Mouse (Mus musculus): ENCODE data around the gene Iqcf1. TPM values are rescaled to one million over a fixed set of nuclear protein-coding genes. Genes with fewer than 3 reads are reported as not detected.

Iqcf1 gene
- polyA plus RNA-seq, 1 experiment, result not detected

DNA sequence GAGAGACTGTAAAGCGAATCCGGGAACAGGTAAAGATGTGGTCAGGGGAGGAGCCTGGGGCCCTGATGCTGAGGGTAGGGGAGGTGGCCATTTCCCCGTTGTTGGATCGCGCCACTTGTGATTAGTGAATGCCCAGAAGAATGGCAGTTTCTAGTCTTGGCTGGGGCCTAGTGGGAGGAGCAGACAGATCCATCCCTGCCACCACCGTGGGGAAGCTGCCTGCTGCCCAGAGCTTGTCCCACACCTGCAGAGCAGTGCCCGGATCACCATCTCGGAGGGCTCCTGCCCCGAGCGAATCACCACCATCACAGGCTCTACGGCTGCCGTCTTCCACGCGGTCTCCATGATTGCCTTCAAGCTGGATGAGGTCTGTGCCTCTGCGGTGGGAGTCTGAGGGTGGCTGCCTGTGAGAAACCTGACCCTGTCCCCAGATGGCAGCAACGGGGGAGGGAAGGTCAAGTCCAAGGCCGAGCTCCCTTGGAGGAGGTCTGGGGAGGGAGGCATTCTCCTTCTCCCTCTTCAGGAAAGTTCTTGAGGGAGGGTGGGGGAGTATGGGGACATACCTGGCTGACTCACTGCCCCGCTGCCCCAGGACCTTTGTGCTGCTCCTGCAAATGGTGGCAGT lies 39.3 kb upstream of the Iqcf1 start:
- peaks cover 6% of the 10 kb centered on the region; the same call in 1 of the 2 replicates for H3K27me3 ChIP-seq (ENCODE audit: control insufficient read depth, insufficient read depth, low read length)
- H3K36me3 ChIP-seq (ENCODE audit: control insufficient read depth, insufficient read depth, low read length), result no peaks in the 10 kb centered on the region
- no peak for DNase-seq (ENCODE audit: low read depth in 1 of 2, low spot score in 2 of 2)
- no peak for TF ChIP-seq CTCF (IDR thresholded peaks at IDR 0.05; ENCODE audit: extremely low read depth, insufficient read depth, insufficient read length, insufficient replicate concordance)
- TF ChIP-seq POLR2A (IDR thresholded peaks at IDR 0.05; ENCODE audit: low read depth, low read length), result no peak
- no peak overlapping the region for H3K4me3 ChIP-seq (ENCODE audit: extremely low read depth, insufficient read depth, insufficient read length)
- WGBS, result 93% methylated on average over 18 of the region's 18 CpGs
- no peak overlapping the region for H3K27ac ChIP-seq (ENCODE audit: insufficient read depth, low read length)
- peaks cover 10% of the 10 kb centered on the region for H3K4me1 ChIP-seq (ENCODE audit: control insufficient read depth, insufficient read depth, insufficient read length)

DNA sequence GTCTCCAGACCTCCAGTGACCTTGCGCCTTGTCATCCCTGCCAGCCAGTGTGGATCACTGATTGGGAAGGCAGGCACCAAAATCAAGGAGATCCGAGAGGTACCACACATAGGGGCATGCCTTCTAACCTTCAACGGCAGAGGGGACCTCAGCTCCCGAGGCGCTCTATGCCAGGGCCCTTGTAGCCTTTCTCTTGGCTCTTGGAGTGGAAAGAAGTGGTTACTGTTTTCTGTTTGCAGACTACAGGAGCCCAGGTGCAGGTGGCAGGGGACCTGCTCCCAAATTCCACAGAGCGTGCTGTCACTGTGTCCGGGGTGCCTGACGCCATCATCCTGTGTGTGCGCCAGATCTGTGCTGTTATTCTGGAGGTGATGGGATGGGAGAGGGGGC lies 38.7 kb upstream of the Iqcf1 start:
- no peak for TF ChIP-seq CTCF (IDR thresholded peaks at IDR 0.05; ENCODE audit: extremely low read depth, insufficient read depth, insufficient read length, insufficient replicate concordance)
- no peak for TF ChIP-seq POLR2A (IDR thresholded peaks at IDR 0.05; ENCODE audit: low read depth, low read length)
- Histone ChIP-seq H3K27me3 (ENCODE audit: control insufficient read depth, insufficient read depth, low read length) (peaks cover 6% of the 10 kb centered on the region; the same call in 1 of the 2 replicates), H3K4me1 (ENCODE audit: control insufficient read depth, insufficient read depth, insufficient read length) (peaks cover 12% of the 10 kb centered on the region), H3K4me3 (ENCODE audit: extremely low read depth, insufficient read depth, insufficient read length) (no peak overlapping the region), H3K27ac (ENCODE audit: insufficient read depth, low read length) (no peak overlapping the region), H3K36me3 (ENCODE audit: control insufficient read depth, insufficient read depth, low read length) (no peaks in the 10 kb centered on the region)
- DNase-seq (ENCODE audit: low read depth in 1 of 2, low spot score in 2 of 2), result no peak
- 96% methylated on average over 9 of the region's 9 CpGs for WGBS

DNA sequence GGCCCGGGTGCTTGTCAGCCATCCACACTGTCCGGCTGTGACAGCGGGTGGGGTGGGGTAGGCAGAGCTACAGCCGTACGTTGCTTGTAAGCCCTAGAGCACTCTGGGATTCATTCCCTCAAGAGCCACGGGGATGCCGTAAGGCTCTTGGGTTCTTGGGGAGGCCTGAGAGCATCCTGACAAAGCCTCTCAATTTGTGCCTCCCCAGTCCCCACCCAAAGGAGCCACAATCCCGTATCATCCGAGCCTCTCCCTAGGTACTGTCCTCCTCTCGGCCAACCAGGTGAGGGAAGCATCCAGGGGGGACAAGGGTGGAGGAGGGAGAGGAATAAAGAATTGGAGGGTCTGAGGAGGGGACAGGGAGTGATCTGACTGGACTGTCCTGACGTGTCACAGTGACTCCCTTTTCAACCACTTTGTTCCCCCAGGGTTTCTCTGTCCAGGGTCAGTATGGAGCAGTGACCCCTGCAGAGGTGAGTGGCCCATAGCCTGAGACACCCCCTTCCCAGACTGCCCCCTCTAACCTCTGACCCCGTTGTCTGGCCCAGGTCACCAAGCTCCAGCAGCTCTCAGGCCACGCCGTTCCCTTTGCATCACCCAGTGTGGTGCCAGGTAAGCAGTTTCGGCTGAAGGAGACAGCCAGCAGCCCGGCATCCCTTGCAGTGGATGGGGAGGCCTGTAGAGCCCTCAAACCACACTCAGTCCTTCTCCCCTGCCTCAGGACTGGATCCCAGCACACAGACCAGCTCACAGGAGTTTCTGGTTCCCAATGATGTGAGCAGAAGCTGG lies 37.9 kb upstream of the Iqcf1 start:
- peaks cover 6% of the 10 kb centered on the region; the same call in 1 of the 2 replicates for H3K27me3 ChIP-seq (ENCODE audit: control insufficient read depth, insufficient read depth, low read length)
- WGBS, result 94% methylated on average over 16 of the region's 16 CpGs
- no peak for DNase-seq (ENCODE audit: low read depth in 1 of 2, low spot score in 2 of 2)
- H3K4me3 ChIP-seq (ENCODE audit: extremely low read depth, insufficient read depth, insufficient read length), result no peak overlapping the region
- no peak overlapping the region for H3K27ac ChIP-seq (ENCODE audit: insufficient read depth, low read length)
- no peak for TF ChIP-seq CTCF (IDR thresholded peaks at IDR 0.05; ENCODE audit: extremely low read depth, insufficient read depth, insufficient read length, insufficient replicate concordance)
- no peak for TF ChIP-seq POLR2A (IDR thresholded peaks at IDR 0.05; ENCODE audit: low read depth, low read length)
- H3K36me3 ChIP-seq (ENCODE audit: control insufficient read depth, insufficient read depth, low read length), result no peaks in the 10 kb centered on the region
- H3K4me1 ChIP-seq (ENCODE audit: control insufficient read depth, insufficient read depth, insufficient read length), result peaks cover 12% of the 10 kb centered on the region

DNA sequence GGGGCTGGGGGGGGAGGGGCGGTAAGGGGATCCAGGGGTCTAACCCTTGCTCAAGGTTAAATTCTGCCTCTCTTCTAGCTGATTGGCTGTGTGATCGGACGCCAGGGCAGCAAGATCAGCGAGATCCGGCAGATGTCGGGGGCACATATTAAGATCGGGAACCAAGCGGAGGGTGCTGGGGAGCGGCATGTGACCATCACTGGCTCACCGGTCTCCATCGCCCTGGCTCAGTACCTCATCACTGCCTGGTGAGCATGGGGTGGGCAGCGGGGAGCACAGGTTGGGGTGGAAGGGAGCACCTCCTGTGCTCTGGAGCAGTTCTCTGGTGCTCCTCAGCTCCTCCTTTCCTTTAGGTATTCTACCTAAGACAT lies 37.4 kb upstream of the Iqcf1 start:
- DNase-seq (ENCODE audit: low read depth in 1 of 2, low spot score in 2 of 2), result no peak
- Histone ChIP-seq H3K4me1 (ENCODE audit: control insufficient read depth, insufficient read depth, insufficient read length) (peaks cover 12% of the 10 kb centered on the region), H3K27ac (ENCODE audit: insufficient read depth, low read length) (no peak overlapping the region), H3K27me3 (ENCODE audit: control insufficient read depth, insufficient read depth, low read length) (peaks cover 6% of the 10 kb centered on the region; the same call in 1 of the 2 replicates), H3K4me3 (ENCODE audit: extremely low read depth, insufficient read depth, insufficient read length) (no peak overlapping the region), H3K36me3 (ENCODE audit: control insufficient read depth, insufficient read depth, low read length) (no peaks in the 10 kb centered on the region)
- TF ChIP-seq POLR2A (IDR thresholded peaks at IDR 0.05; ENCODE audit: low read depth, low read length), result no peak
- TF ChIP-seq CTCF (IDR thresholded peaks at IDR 0.05; ENCODE audit: extremely low read depth, insufficient read depth, insufficient read length, insufficient replicate concordance), result no peak
- 98% methylated on average over 12 of the region's 12 CpGs for WGBS

DNA sequence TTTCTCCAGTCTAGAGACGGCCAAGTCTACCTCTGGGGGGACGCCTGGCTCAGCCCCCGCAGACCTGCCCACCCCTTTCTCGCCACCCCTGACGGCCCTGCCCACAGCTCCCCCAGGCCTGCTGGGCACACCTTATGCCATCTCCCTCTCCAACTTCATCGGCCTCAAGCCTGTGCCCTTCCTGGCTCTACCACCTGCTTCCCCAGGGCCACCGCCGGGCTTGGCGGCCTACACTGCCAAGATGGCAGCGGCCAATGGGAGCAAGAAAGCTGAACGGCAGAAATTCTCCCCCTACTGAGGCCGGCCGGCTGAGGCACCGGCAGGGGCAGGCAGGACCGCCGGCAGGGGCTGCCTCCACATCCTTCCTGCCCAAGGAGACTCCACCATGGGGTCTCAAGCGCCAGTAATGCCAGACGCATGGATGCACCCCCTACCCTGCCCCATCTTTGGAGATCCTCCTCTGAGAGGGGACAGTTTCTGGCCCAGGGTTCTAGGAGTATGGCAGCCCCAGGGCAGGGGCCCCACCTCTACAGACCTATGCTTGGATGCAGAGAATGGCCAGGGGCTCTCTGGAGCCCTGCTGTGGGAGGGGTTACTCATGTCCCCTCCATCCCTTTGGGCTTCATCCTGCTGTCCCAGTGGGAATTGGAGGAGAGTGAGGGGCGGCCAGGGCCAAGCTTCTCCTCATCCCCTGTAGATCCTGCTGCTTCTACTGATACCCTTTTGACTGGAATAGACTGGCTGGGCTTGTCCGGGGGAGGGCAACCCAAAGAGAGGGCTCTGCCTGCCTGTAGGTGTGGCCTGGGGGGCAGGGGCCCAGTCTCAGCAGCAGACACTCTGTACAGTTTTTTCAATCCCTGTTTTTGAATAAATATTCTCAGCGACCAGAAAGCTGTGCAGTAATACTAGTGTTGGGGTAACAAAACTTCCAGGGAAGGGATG lies 36.4 kb upstream of the Iqcf1 start:
- WGBS, result 89% methylated on average over 21 of the region's 21 CpGs
- Histone ChIP-seq H3K27me3 (ENCODE audit: control insufficient read depth, insufficient read depth, low read length) (peaks cover 6% of the 10 kb centered on the region; the same call in 1 of the 2 replicates), H3K4me3 (ENCODE audit: extremely low read depth, insufficient read depth, insufficient read length) (no peak overlapping the region), H3K36me3 (ENCODE audit: control insufficient read depth, insufficient read depth, low read length) (no peaks in the 10 kb centered on the region), H3K27ac (ENCODE audit: insufficient read depth, low read length) (no peak overlapping the region), H3K4me1 (ENCODE audit: control insufficient read depth, insufficient read depth, insufficient read length) (peaks cover 12% of the 10 kb centered on the region)
- TF ChIP-seq CTCF (IDR thresholded peaks at IDR 0.05; ENCODE audit: extremely low read depth, insufficient read depth, insufficient read length, insufficient replicate concordance) (no peak), POLR2A (IDR thresholded peaks at IDR 0.05; ENCODE audit: low read depth, low read length) (no peak)
- DNase-seq (ENCODE audit: low read depth in 1 of 2, low spot score in 2 of 2), result no peak

DNA sequence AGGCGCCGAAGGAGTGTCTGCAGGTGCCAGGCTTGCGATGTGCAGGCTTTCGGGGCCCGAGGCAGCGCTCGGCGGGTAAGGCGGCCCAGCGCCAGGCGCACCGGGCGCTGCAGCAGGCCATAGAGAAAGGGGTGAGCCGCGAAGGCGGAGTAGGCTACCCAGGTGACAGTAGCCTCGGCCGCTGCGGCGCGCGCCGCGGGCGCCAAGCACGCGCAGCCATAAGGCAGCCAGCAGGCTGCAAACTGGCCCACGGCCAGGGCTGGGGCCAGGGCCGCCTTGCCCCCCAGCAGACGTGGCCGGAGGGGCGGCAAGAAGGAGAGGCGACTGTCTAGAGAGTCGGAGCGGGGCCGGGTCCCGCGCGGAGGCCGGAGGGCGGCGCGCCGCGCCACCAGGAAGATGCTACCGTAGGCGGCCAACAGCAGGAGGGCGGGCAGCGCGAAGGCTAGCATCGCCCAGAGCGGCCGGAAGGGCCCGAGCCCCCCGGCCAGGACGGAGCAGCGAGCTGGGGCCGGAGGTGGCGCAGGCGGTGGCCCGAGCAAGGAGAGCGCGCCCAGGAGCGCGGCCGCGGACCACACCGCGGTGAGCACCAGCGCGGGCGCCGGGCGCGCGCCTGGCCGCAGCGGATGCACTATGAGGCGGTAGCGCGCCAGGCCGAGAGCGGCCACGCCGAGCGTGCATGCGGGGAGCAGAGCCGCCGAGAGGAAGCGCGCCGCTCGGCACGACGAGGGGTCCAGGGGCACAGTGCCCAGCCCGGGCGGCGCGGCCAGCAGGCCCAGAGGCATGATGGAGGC lies 34.8 kb upstream of the Iqcf1 start:
- H3K4me1 ChIP-seq (ENCODE audit: control insufficient read depth, insufficient read depth, insufficient read length), result peaks cover 12% of the 10 kb centered on the region
- H3K4me3 ChIP-seq (ENCODE audit: extremely low read depth, insufficient read depth, insufficient read length), result peak overlapping the region; percentile 49
- TF ChIP-seq POLR2A (IDR thresholded peaks at IDR 0.05; ENCODE audit: low read depth, low read length), result no peak
- 4% methylated on average over 93 of the region's 99 CpGs for WGBS
- no peaks in the 10 kb centered on the region for H3K36me3 ChIP-seq (ENCODE audit: control insufficient read depth, insufficient read depth, low read length)
- no peak overlapping the region for H3K27ac ChIP-seq (ENCODE audit: insufficient read depth, low read length)
- DNase-seq (ENCODE audit: low read depth in 1 of 2, low spot score in 2 of 2), result no peak
- peaks cover 6% of the 10 kb centered on the region; the same call in 1 of the 2 replicates for H3K27me3 ChIP-seq (ENCODE audit: control insufficient read depth, insufficient read depth, low read length)
